Mouse (Mus musculus): ENCODE data around the gene Tex264. TPM values are rescaled to one million over a fixed set of nuclear protein-coding genes. Genes with fewer than 3 reads are reported as not detected.
A peak's percentile ranks its signal among the peaks of the same experiment; 100 is the strongest.

Tex264 gene
- polyA plus RNA-seq, 1 experiment, result 79.0 TPM

- Histone ChIP-seq H3K36me3 (ENCODE audit: control insufficient read depth, insufficient read depth) (no peaks in the 10 kb centered on the region), H3K79me2 (ENCODE audit: control insufficient read depth, insufficient read depth) (peaks cover 9% of the 10 kb centered on the region), H3K27me3 (ENCODE audit: control insufficient read depth, insufficient read depth, insufficient read length) (no peaks in the 10 kb centered on the region), H3K79me3 (ENCODE audit: low read depth) (peaks cover 4% of the 10 kb centered on the region), H3K4me3 (ENCODE audit: insufficient read depth, poor library complexity, severe bottlenecking) (no peak overlapping the region), H3ac (ENCODE audit: control insufficient read depth, insufficient read length, low read depth) (no peak overlapping the region)
- TF ChIP-seq USF1 (IDR thresholded peaks at IDR 0.05; ENCODE audit: low read depth) (no peak), MYOD1 (IDR thresholded peaks at IDR 0.05; ENCODE audit: control insufficient read depth, insufficient read length, low read depth) (no peak)
Observed at GRCm38 (mm10) chr9:106688834-106689233, 3.1 kb upstream of the Tex264 start.

GRCm38 (mm10) chr9:106686983-106687650 is 1.4 kb upstream of the Tex264 start:
- no peak overlapping the region for H3ac ChIP-seq (ENCODE audit: control insufficient read depth, insufficient read length, low read depth)
- no peaks in the 10 kb centered on the region for H3K36me3 ChIP-seq (ENCODE audit: control insufficient read depth, insufficient read depth)
- peaks cover 9% of the 10 kb centered on the region for H3K79me2 ChIP-seq (ENCODE audit: control insufficient read depth, insufficient read depth)
- no peak for TF ChIP-seq FOSL1 (IDR thresholded peaks at IDR 0.05; ENCODE audit: insufficient read depth, low read length, poor library complexity, severe bottlenecking)
- TF ChIP-seq CTCF (IDR thresholded peaks at IDR 0.05; ENCODE audit: control insufficient read depth, insufficient read depth, insufficient read length), result peak; percentile 68
- peaks cover 4% of the 10 kb centered on the region for H3K79me3 ChIP-seq (ENCODE audit: low read depth)
- no peaks in the 10 kb centered on the region for H3K27me3 ChIP-seq (ENCODE audit: control insufficient read depth, insufficient read depth, insufficient read length)
- no peak overlapping the region for H3K4me3 ChIP-seq (ENCODE audit: insufficient read depth, poor library complexity, severe bottlenecking)

- Histone ChIP-seq H3K36me3 (ENCODE audit: control insufficient read depth, insufficient read depth) (peaks cover 15% of the 10 kb centered on the region), H3ac (ENCODE audit: control insufficient read depth, insufficient read length, low read depth) (peak overlapping the region; percentile 86), H3K27me3 (ENCODE audit: control insufficient read depth, insufficient read depth, insufficient read length) (no peaks in the 10 kb centered on the region), H3K4me3 (ENCODE audit: insufficient read depth, poor library complexity, severe bottlenecking) (peak overlapping the region; percentile 51), H3K79me2 (ENCODE audit: control insufficient read depth, insufficient read depth) (peaks cover 9% of the 10 kb centered on the region), H3K79me3 (ENCODE audit: low read depth) (peaks cover 4% of the 10 kb centered on the region)
- TF ChIP-seq USF1 (IDR thresholded peaks at IDR 0.05; ENCODE audit: low read depth), result no peak
- TF ChIP-seq MYOD1 (IDR thresholded peaks at IDR 0.05; ENCODE audit: control insufficient read depth, insufficient read length, low read depth), result no peak
- TF ChIP-seq CTCF (IDR thresholded peaks at IDR 0.05; ENCODE audit: control insufficient read depth, insufficient read depth, insufficient read length), result no peak
- TF ChIP-seq FOSL1 (IDR thresholded peaks at IDR 0.05; ENCODE audit: insufficient read depth, low read length, poor library complexity, severe bottlenecking), result no peak
- TF ChIP-seq MYOG (IDR thresholded peaks at IDR 0.05; ENCODE audit: control insufficient read depth, extremely low read depth, insufficient read length), result no peak
- TF ChIP-seq MAX (IDR thresholded peaks at IDR 0.05), result no peak
- TF ChIP-seq CEBPB (IDR thresholded peaks at IDR 0.05; ENCODE audit: low read depth), result no peak
Observed at GRCm38 (mm10) chr9:106684918-106685248, 844 bp downstream of the Tex264 start.

- H3K79me3 ChIP-seq (ENCODE audit: low read depth), result peaks cover 4% of the 10 kb centered on the region
- peaks cover 21% of the 10 kb centered on the region for H3K36me3 ChIP-seq (ENCODE audit: control insufficient read depth, insufficient read depth)
- H3K79me2 ChIP-seq (ENCODE audit: control insufficient read depth, insufficient read depth), result peaks cover 9% of the 10 kb centered on the region
- peak overlapping the region; percentile 51 for H3K4me3 ChIP-seq (ENCODE audit: insufficient read depth, poor library complexity, severe bottlenecking)
- peak overlapping the region; percentile 86 for H3ac ChIP-seq (ENCODE audit: control insufficient read depth, insufficient read length, low read depth)
- TF ChIP-seq MYOD1 (IDR thresholded peaks at IDR 0.05; ENCODE audit: control insufficient read depth, insufficient read length, low read depth) (no peak), CTCF (IDR thresholded peaks at IDR 0.05; ENCODE audit: control insufficient read depth, insufficient read depth, insufficient read length) (no peak), MYOG (IDR thresholded peaks at IDR 0.05; ENCODE audit: control insufficient read depth, extremely low read depth, insufficient read length) (no peak), MAX (IDR thresholded peaks at IDR 0.05) (no peak), FOSL1 (IDR thresholded peaks at IDR 0.05; ENCODE audit: insufficient read depth, low read length, poor library complexity, severe bottlenecking) (no peak), USF1 (IDR thresholded peaks at IDR 0.05; ENCODE audit: low read depth) (no peak), CEBPB (IDR thresholded peaks at IDR 0.05; ENCODE audit: low read depth) (no peak)
- H3K27me3 ChIP-seq (ENCODE audit: control insufficient read depth, insufficient read depth, insufficient read length), result no peaks in the 10 kb centered on the region
Observed at GRCm38 (mm10) chr9:106684093-106684872, 1.4 kb downstream of the Tex264 start.

GRCm38 (mm10) chr9:106681026-106681425 is 4.7 kb downstream of the Tex264 start:
- TF ChIP-seq USF1 (IDR thresholded peaks at IDR 0.05; ENCODE audit: low read depth) (no peak), MYOD1 (IDR thresholded peaks at IDR 0.05; ENCODE audit: control insufficient read depth, insufficient read length, low read depth) (no peak), CTCF (IDR thresholded peaks at IDR 0.05; ENCODE audit: control insufficient read depth, insufficient read depth, insufficient read length) (no peak), MYOG (IDR thresholded peaks at IDR 0.05; ENCODE audit: control insufficient read depth, extremely low read depth, insufficient read length) (no peak), CEBPB (IDR thresholded peaks at IDR 0.05; ENCODE audit: low read depth) (no peak)
- Histone ChIP-seq H3K79me3 (ENCODE audit: low read depth) (peaks cover 4% of the 10 kb centered on the region), H3K27me3 (ENCODE audit: control insufficient read depth, insufficient read depth, insufficient read length) (no peaks in the 10 kb centered on the region), H3K36me3 (ENCODE audit: control insufficient read depth, insufficient read depth) (peaks cover 42% of the 10 kb centered on the region), H3ac (ENCODE audit: control insufficient read depth, insufficient read length, low read depth) (no peak overlapping the region), H3K79me2 (ENCODE audit: control insufficient read depth, insufficient read depth) (peaks cover 9% of the 10 kb centered on the region), H3K4me3 (ENCODE audit: insufficient read depth, poor library complexity, severe bottlenecking) (no peak overlapping the region)

- H3K79me2 ChIP-seq (ENCODE audit: control insufficient read depth, insufficient read depth), result no peaks in the 10 kb centered on the region
- H3K79me3 ChIP-seq (ENCODE audit: low read depth), result no peaks in the 10 kb centered on the region
- TF ChIP-seq MAX (IDR thresholded peaks at IDR 0.05) (no peak), FOSL1 (IDR thresholded peaks at IDR 0.05; ENCODE audit: insufficient read depth, low read length, poor library complexity, severe bottlenecking) (no peak), CEBPB (IDR thresholded peaks at IDR 0.05; ENCODE audit: low read depth) (no peak), MYOG (IDR thresholded peaks at IDR 0.05; ENCODE audit: control insufficient read depth, extremely low read depth, insufficient read length) (no peak), CTCF (IDR thresholded peaks at IDR 0.05; ENCODE audit: control insufficient read depth, insufficient read depth, insufficient read length) (no peak), USF1 (IDR thresholded peaks at IDR 0.05; ENCODE audit: low read depth) (no peak), MYOD1 (IDR thresholded peaks at IDR 0.05; ENCODE audit: control insufficient read depth, insufficient read length, low read depth) (peak; percentile 67)
- no peak overlapping the region for H3K4me3 ChIP-seq (ENCODE audit: insufficient read depth, poor library complexity, severe bottlenecking)
- no peaks in the 10 kb centered on the region for H3K27me3 ChIP-seq (ENCODE audit: control insufficient read depth, insufficient read depth, insufficient read length)
- peaks cover 42% of the 10 kb centered on the region for H3K36me3 ChIP-seq (ENCODE audit: control insufficient read depth, insufficient read depth)
- H3ac ChIP-seq (ENCODE audit: control insufficient read depth, insufficient read length, low read depth), result no peak overlapping the region
Observed at GRCm38 (mm10) chr9:106678242-106678641, 7.5 kb downstream of the Tex264 start.

Data from C2C12 (cell line).